Mouse (Mus musculus) heart, postnatal 0 days (tissue): ENCODE results near the gene Plpp3.

Source experiments
- CTCF ChIP-seq: IDR thresholded peaks from 2 replicates; pipeline ENCODE4 v1.5.1; 2016; ENCODE audit warnings: antibody characterized with exemption, control low read depth, low read depth
- EP300 ChIP-seq: IDR thresholded peaks from 2 replicates; pipeline ENCODE4 v1.6.1; 2016; ENCODE audit warnings: antibody characterized with exemption, low read depth

DNA sequence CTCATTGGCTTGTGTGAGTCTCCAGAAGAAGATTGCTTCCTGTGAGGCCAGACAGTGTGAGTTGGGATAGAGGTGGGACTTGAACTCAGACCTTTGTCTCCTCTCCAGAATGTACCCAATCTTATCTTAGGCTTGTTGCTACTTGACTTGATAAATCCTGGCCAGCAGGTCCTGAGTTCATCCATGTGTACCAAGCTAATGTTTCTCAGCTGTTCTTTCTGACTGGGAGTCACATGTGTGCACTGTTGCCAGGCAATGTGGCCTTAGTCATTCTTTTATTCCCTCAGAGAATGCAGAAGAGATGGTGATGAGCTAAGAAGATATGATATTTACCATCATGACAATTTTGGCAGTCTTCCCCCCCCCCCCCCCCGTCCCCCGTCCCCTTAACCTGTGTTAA lies 115.9 kb downstream of the Plpp3 start:
- TF ChIP-seq EP300: no peak
- TF ChIP-seq CTCF: no peak
